Mouse (Mus musculus) neural tube, embryonic 12.5 days (tissue): Measurements from ENCODE around the gene Gm9045. TPM values are rescaled to one million over a fixed set of nuclear protein-coding genes. Genes with fewer than 3 reads are reported as not detected.
"Not testable (repeated sequence)": the region's sequence is repeated elsewhere in the genome, so short reads cannot be mapped to it uniquely, and the experiment has no call there.

Source experiments
- ATAC-seq: fragments of 200-750 bp; cut with Nextera tagmentation; 2 replicates; pipeline ENCODE4 v1.8.0; 2017; ENCODE audit warnings: low read depth, mild to moderate bottlenecking, moderate TSS enrichment, moderate library complexity; ENCODE audit not compliant: low FRiP score
- H3K27ac ChIP-seq: fragments of 300-500 bp; sonication (generic); 2 replicates; pipeline ENCODE4 v1.5.1; 2016
- H3K27me3 ChIP-seq: fragments of 300-500 bp; sonication (generic); replicated peaks from 2 replicates; pipeline ENCODE4 v1.6.1; 2016; ENCODE audit warnings: mild to moderate bottlenecking
- H3K36me3 ChIP-seq: fragments of 300-500 bp; sonication (generic); 2 replicates; pipeline ENCODE4 v1.6.1; 2016; ENCODE audit warnings: mild to moderate bottlenecking
- H3K4me1 ChIP-seq: fragments of 300-500 bp; sonication (generic); 2 replicates; pipeline ENCODE4 v1.6.1; 2016
- H3K4me2 ChIP-seq: fragments of 300-500 bp; sonication (generic); replicated peaks from 2 replicates; pipeline ENCODE4 v1.6.1; 2016; ENCODE audit warnings: mild to moderate bottlenecking
- H3K4me3 ChIP-seq: fragments of 300-500 bp; sonication (generic); 2 replicates; pipeline ENCODE4 v1.5.1; 2016
- H3K9ac ChIP-seq: fragments of 300-500 bp; sonication (generic); 2 replicates; pipeline ENCODE4 v1.6.1; 2016; ENCODE audit warnings: mild to moderate bottlenecking
- H3K9me3 ChIP-seq: fragments of 300-500 bp; sonication (generic); 2 replicates; pipeline ENCODE4 v1.6.1; 2016; ENCODE audit warnings: mild to moderate bottlenecking
- WGBS: fragments of 180-500 bp; shearing (Covaris S2); methylation state at CpG from one replicate; pipeline ENCODE4 v1.1.7; 2016; 5-methylcytosine and 5-hydroxymethylcytosine counted together
- polyA plus RNA-seq: library from polyadenylated mRNA; unstranded; fragments of >200 nt; fragmentation: Nextera tagmentation; extraction: Ambion mirVana; gene quantifications from 2 replicates; pipeline ENCODE4 v1.2.1, GENCODE M21; 2016

The Gm9045 gene
- not detected in 2 replicates for polyA plus RNA-seq

DNA sequence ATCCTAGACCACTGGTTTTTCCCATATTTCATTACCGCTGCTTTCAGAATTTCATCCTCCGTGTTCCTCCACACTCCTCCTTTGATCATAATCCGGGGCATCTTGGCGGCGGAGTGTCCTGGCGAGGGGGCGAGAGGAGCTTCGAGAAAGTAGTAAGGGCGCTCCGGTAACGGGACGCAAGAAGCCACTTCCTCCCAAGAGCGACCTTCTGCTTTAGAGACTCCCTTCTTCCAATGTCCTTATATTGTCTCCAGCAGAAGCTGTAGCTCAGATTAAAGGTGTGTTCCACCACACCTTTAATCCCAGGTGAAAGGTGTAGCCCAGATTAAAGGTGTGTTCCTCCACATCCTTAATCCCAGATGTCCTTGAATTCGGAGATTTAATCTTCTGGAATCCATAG lies at the start of gene Gm9045:
Gm9045 (minus strand) TSS at position 101 of the 400 bp plus-strand sequence.
- H3K9me3 ChIP-seq, H3K27ac ChIP-seq, H3K4me2 ChIP-seq, H3K4me3 ChIP-seq, H3K36me3 ChIP-seq, ATAC-seq, H3K27me3 ChIP-seq, H3K9ac ChIP-seq, H3K4me1 ChIP-seq: not testable (repeated sequence)
- WGBS = no CpG with 5 or more reads among the region's 14 CpGs

DNA sequence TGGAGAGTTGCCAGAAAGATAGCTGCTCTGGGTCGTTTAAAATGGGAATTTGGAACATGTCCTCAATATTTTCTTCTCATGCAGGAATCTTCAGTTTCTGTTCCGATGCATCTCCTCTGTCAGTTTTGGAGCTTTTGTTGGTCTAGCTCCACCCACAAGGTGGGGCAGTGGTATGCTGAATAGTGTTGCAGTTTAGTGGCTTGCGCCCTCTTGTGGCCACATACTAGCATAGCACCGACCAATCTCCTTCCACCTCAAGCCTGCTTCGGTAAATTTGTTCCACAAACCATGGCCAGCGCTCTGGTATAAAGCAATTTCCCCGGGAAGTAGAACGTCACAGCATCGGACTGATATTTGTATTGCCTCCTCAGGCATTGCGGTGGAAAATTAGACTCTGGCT lies 32.8 kb upstream of the Gm9045 start:
- 9% methylated on average over 10 of the region's 10 CpGs for WGBS
- H3K36me3 ChIP-seq = no peaks in the 10 kb centered on the region
- ATAC-seq = peak; percentile 88
- 0 out of 2 replicates have a peak, but pooled peaks cover 3% of the 10 kb centered on the region for H3K9me3 ChIP-seq
- H3K4me3 ChIP-seq = no peak overlapping the region
- peak overlapping the region; percentile 48 for H3K4me2 ChIP-seq
- H3K27me3 ChIP-seq = no peaks in the 10 kb centered on the region
- no peak overlapping the region for H3K9ac ChIP-seq
- H3K27ac ChIP-seq = no peak overlapping the region
- no peaks in the 10 kb centered on the region for H3K4me1 ChIP-seq

DNA sequence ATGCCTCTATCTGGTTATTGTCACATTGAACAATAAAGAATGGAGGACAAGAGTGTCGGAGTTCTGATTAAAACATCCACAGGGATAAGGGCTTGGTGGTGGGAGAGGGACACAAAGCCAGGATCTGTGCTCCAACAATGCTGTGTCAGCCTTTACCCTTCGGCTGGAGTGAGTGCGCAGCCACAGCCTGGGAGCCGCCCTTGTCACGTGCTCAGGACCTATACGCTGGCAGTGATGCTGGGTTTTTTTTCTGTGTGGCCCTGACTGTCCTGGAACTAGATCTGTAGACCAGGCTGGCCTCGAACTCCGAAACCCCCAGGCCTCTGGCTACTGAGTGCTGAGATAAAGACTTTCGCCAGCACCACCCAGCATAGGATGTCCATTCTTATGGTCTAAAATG lies 31.9 kb upstream of the Gm9045 start:
- ATAC-seq = no peak
- H3K27me3 ChIP-seq = no peaks in the 10 kb centered on the region
- WGBS = 89% methylated on average over 9 of the region's 9 CpGs
- no peak overlapping the region for H3K4me2 ChIP-seq
- 0 out of 2 replicates have a peak, but pooled peaks cover 3% of the 10 kb centered on the region for H3K9me3 ChIP-seq
- no peak overlapping the region for H3K4me3 ChIP-seq
- no peak overlapping the region for H3K9ac ChIP-seq
- no peaks in the 10 kb centered on the region for H3K4me1 ChIP-seq
- H3K36me3 ChIP-seq = no peaks in the 10 kb centered on the region
- no peak overlapping the region for H3K27ac ChIP-seq

DNA sequence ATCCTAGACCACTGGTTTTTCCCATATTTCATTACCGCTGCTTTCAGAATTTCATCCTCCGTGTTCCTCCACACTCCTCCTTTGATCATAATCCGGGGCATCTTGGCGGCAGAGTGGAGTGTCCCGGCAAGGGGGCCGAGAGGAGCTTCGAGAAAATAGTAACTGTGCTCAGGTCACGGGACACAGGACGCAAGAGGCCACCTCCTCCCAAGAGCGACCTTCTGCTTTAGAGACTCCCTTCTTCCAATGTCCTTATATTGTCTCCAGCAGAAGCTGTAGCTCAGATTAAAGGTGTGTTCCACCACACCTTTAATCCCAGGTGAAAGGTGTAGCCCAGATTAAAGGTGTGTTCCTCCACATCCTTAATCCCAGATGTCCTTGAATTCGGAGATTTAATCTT lies 16.4 kb upstream of the Gm9045 start, which contains the start of gene Gm9049:
Gm9049 (minus strand) TSS at position 101 of the 400 bp plus-strand sequence.
- H3K27me3 ChIP-seq, ATAC-seq, H3K9me3 ChIP-seq, H3K4me1 ChIP-seq, H3K4me3 ChIP-seq, H3K9ac ChIP-seq, H3K4me2 ChIP-seq, H3K27ac ChIP-seq, H3K36me3 ChIP-seq: not testable (repeated sequence)
- 100% methylated on average over 1 of the region's 11 CpGs for WGBS

DNA sequence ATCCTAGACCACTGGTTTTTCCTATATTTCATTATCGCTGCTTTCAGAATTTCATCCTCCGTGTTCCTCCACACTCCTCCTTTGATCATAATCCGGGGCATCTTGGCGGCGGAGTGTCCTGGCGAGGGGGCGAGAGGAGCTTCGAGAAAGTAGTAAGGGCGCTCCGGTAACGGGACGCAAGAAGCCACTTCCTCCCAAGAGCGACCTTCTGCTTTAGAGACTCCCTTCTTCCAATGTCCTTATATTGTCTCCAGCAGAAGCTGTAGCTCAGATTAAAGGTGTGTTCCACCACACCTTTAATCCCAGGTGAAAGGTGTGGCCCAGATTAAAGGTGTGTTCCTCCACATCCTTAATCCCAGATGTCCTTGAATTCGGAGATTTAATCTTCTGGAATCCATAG lies 10.9 kb upstream of the Gm9045 start, which contains the start of gene Gm9048:
Gm9048 (minus strand) TSS at position 101 of the 400 bp plus-strand sequence.
- not testable (repeated sequence) for ATAC-seq, H3K36me3 ChIP-seq, H3K27ac ChIP-seq, H3K9ac ChIP-seq, H3K27me3 ChIP-seq, H3K4me2 ChIP-seq, H3K4me3 ChIP-seq, H3K4me1 ChIP-seq, H3K9me3 ChIP-seq
- WGBS = 100% methylated on average over 1 of the region's 14 CpGs

DNA sequence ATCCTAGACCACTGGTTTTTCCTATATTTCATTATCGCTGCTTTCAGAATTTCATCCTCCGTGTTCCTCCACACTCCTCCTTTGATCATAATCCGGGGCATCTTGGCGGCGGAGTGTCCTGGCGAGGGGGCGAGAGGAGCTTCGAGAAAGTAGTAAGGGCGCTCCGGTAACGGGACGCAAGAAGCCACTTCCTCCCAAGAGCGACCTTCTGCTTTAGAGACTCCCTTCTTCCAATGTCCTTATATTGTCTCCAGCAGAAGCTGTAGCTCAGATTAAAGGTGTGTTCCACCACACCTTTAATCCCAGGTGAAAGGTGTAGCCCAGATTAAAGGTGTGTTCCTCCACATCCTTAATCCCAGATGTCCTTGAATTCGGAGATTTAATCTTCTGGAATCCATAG lies 5.5 kb upstream of the Gm9045 start, which contains the start of gene Gm9046:
Gm9046 (minus strand) TSS at position 101 of the 400 bp plus-strand sequence.
- WGBS = no CpG with 5 or more reads among the region's 14 CpGs
- H3K27me3 ChIP-seq, H3K9ac ChIP-seq, ATAC-seq, H3K4me1 ChIP-seq, H3K4me2 ChIP-seq, H3K27ac ChIP-seq, H3K4me3 ChIP-seq, H3K36me3 ChIP-seq, H3K9me3 ChIP-seq: not testable (repeated sequence)

DNA sequence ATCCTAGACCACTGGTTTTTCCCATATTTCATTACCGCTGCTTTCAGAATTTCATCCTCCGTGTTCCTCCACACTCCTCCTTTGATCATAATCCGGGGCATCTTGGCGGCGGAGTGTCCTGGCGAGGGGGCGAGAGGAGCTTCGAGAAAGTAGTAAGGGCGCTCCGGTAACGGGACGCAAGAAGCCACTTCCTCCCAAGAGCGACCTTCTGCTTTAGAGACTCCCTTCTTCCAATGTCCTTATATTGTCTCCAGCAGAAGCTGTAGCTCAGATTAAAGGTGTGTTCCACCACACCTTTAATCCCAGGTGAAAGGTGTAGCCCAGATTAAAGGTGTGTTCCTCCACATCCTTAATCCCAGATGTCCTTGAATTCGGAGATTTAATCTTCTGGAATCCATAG lies 5.3 kb downstream of the Gm9045 start, which contains the start of gene Gm9044:
Gm9044 (minus strand) TSS at position 101 of the 400 bp plus-strand sequence.
- not testable (repeated sequence) for H3K9ac ChIP-seq, H3K4me3 ChIP-seq, H3K4me1 ChIP-seq, H3K36me3 ChIP-seq, H3K4me2 ChIP-seq, H3K27me3 ChIP-seq, H3K27ac ChIP-seq, ATAC-seq, H3K9me3 ChIP-seq
- WGBS = no CpG with 5 or more reads among the region's 14 CpGs

DNA sequence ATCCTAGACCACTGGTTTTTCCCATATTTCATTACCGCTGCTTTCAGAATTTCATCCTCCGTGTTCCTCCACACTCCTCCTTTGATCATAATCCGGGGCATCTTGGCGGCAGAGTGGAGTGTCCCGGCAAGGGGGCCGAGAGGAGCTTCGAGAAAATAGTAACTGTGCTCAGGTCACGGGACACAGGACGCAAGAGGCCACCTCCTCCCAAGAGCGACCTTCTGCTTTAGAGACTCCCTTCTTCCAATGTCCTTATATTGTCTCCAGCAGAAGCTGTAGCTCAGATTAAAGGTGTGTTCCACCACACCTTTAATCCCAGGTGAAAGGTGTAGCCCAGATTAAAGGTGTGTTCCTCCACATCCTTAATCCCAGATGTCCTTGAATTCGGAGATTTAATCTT lies 10.8 kb downstream of the Gm9045 start, which contains the start of gene Gm9040:
Gm9040 (minus strand) TSS at position 101 of the 400 bp plus-strand sequence.
- not testable (repeated sequence) for H3K4me1 ChIP-seq, H3K9me3 ChIP-seq, ATAC-seq, H3K27ac ChIP-seq, H3K27me3 ChIP-seq, H3K36me3 ChIP-seq, H3K4me3 ChIP-seq, H3K9ac ChIP-seq, H3K4me2 ChIP-seq
- WGBS = no CpG with 5 or more reads among the region's 11 CpGs

DNA sequence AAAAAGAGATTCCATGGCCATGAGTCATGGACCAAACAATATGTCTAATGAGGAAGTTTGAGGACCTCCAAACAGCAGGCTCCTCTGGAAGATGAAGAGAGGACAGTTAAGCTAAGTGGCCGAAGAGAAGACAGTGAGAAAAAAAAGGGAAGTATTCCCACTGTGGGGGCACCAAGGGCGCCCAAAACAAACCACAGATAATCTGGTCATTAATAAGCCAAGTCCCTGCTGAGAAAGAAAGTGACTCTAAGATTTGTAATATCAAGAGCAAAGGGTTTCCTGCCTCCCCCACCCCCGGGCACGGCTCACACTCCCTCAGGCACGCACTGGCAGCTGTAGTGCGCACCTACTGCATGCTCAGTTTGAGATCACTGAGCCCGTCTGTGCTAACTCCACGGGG lies 18.6 kb downstream of the Gm9045 start:
- 90% methylated on average over 8 of the region's 8 CpGs for WGBS
- ATAC-seq = no peak
- no peak overlapping the region for H3K4me3 ChIP-seq
- H3K4me2 ChIP-seq = no peak overlapping the region
- no peaks in the 10 kb centered on the region for H3K4me1 ChIP-seq
- no peak overlapping the region for H3K9ac ChIP-seq
- H3K27me3 ChIP-seq = no peaks in the 10 kb centered on the region
- H3K27ac ChIP-seq = no peak overlapping the region
- no peaks in the 10 kb centered on the region for H3K9me3 ChIP-seq
- no peaks in the 10 kb centered on the region for H3K36me3 ChIP-seq

DNA sequence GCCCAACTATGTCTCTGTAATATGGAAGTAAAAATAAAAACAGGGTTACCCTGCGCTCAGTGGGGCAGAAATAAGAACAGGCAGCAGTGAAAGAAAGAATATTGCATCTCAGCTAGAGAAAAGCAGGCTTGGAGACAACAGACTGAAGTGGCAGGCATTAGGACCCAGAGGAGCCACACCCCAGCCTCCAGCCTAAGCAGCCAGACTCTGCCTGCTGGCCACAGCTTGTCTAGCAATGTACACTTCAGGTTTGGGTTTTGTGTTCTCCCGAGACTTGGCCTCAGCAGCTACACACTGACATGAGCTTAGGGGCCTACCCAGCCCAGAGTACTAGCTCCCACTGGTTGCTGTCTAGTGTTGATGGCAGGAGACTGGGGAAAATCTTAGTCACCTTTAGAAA lies 35.5 kb downstream of the Gm9045 start:
- H3K4me1 ChIP-seq, ATAC-seq, H3K36me3 ChIP-seq, H3K27ac ChIP-seq, H3K9me3 ChIP-seq, H3K27me3 ChIP-seq, H3K9ac ChIP-seq, H3K4me3 ChIP-seq, H3K4me2 ChIP-seq: not testable (repeated sequence)
- WGBS = 41% methylated on average over 2 of the region's 2 CpGs

DNA sequence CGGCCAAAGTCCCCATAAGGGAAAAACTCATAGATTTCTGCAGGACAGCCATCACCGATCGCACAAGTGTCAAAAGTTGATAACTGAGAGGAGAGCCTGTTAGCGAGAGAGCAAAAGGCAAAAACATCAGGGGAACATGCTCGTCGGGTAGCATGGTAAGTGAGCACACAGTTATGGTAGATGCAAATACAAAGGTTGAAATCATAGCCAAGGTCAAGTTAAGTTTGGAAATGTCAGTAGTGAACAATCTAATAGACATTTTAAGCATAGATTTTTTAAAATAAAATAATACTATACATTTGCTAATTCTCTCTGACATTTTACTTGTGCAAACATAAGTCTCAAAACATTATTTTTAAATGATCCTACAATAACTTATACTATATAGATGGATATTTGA lies 42.7 kb downstream of the Gm9045 start, which contains the start of gene Iltifb:
Iltifb (minus strand) TSS at position 101 of the 400 bp plus-strand sequence.
- no peak within 1 kb of the TSS for H3K27ac ChIP-seq
- no peaks in the 10 kb centered on the region for H3K36me3 ChIP-seq
- H3K9ac ChIP-seq = no peak within 1 kb of the TSS
- WGBS = 93% methylated on average over 6 of the region's 6 CpGs
- ATAC-seq = no peak
- no peaks in the 10 kb centered on the region for H3K4me1 ChIP-seq
- H3K27me3 ChIP-seq = no peaks in the 10 kb centered on the region
- H3K4me3 ChIP-seq = no peak within 1 kb of the TSS
- no peak within 1 kb of the TSS for H3K4me2 ChIP-seq
- no peaks in the 10 kb centered on the region for H3K9me3 ChIP-seq
